Mouse (Mus musculus): ENCODE results near the gene Gm21885.

DNA sequence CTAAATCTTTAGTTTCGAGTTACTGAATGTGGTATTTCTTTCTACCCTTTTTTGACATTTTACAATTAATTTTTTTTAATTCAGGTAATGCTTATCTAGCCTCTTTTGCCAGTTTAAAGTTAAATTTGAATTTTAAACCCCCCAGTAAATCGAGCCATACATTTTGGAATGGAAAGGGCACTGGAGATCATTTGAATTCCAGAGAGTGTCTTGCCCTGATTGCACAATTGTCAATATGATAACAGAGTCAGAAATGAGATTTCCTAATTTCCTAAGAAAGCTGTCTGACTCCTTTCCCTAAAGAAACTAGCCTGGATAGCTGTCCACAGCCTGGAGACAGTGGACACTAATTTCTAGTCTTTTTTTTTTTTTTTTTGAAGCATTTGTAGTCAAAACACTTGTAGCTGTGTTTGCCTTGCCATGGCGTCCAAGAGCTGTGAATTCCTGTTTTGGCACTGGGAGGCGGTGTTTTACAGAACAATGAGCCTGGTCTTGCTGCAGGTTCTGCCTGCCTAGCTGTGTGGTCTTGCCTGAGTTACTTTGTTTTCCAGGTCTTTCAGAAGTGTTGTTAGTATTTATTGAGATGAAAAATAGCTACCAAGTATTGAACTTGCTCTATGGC is 47.7 kb downstream of the Gm21885 start:
- no peak for TF ChIP-seq CTCF (IDR thresholded peaks at IDR 0.05; ENCODE audit: low read depth, low read length)
- TF ChIP-seq GATA2 (IDR thresholded peaks at IDR 0.05; ENCODE audit: borderline replicate concordance, low read depth, low read length): no peak
- no peak for TF ChIP-seq GATA1 (IDR thresholded peaks at IDR 0.05; ENCODE audit: borderline replicate concordance, low read length)
- TF ChIP-seq TAL1 (conservative IDR thresholded peaks at IDR 0.05; ENCODE audit: low read depth, low read length): no peak
